In genomic region chr16:45192613-45193012, GRCm38 (mm10) we compare ENCODE assay signal across 9 mouse cellular contexts. TPM values are rescaled to one million over a fixed set of nuclear protein-coding genes. Genes with fewer than 3 reads are reported as not detected.
DNase-seq lines count a peak whose midpoint lies in the region; ATAC-seq lines count a peak whose summit lies in the region.
"Had no signal": no experiment of that assay in that cellular context is flagged by ENCODE, and none has a peak within 500 bp of the region (broad histone marks: within the 10 kb centered on the region; RNA-seq: fewer than 3 reads in every experiment).

No protein-coding gene starts in this region.

- H3K4me2 ChIP-seq in intestine, embryonic 14.5 days (ENCODE audit: low read length): no peak overlapping the region
- H3K4me2 ChIP-seq in intestine, embryonic 16.5 days (ENCODE audit: low read depth, low read length): no peak overlapping the region

- H3K4me1 ChIP-seq in intestine, embryonic 14.5 days (replicated peaks; ENCODE audit: control insufficient read depth, insufficient read depth, low read length): no peaks in the 10 kb centered on the region
- H3K4me1 ChIP-seq in intestine, embryonic 16.5 days (ENCODE audit: control insufficient read depth, insufficient read depth, low read length): no peaks in the 10 kb centered on the region
- no peaks in the 10 kb centered on the region for H3K4me1 ChIP-seq in limb, embryonic 10.5 days

- 14% methylated on average over 1 of the region's 1 CpGs for WGBS in intestine, embryonic 14.5 days
- WGBS in intestine, embryonic 16.5 days: 0% methylated on average over 1 of the region's 1 CpGs
- 6% methylated on average over 1 of the region's 1 CpGs for WGBS in limb, embryonic 10.5 days

- DNase-seq in intestine, embryonic 14.5 days (ENCODE audit: low spot score): peak; percentile 85
- DNase-seq in cerebellum, postnatal 25 days: peak; percentile 75 to 88
- DNase-seq in gastrocnemius, adult 18-20 months (ENCODE audit: low spot score): peak; percentile 67
- DNase-seq in kidney, adult 18-20 months: peak; percentile 77
- DNase-seq in limb, embryonic 10.5 days (ENCODE audit: low spot score): peak; percentile 72
- DNase-seq in naive thymus-derived CD4-positive, alpha-beta T cell, adult 2 months (ENCODE audit: low read depth): peak; percentile 84
- DNase-seq in spleen, postnatal 4 days (ENCODE audit: low spot score in 2 of 2): peak; percentile 63 to 86

- no peak overlapping the region for H3K9ac ChIP-seq in intestine, embryonic 14.5 days (ENCODE audit: low read length)
- no peak overlapping the region for H3K9ac ChIP-seq in intestine, embryonic 16.5 days (ENCODE audit: low read depth, low read length)

- ATAC-seq in intestine, embryonic 14.5 days (replicated peaks; ENCODE audit: low FRiP score, low TSS enrichment, low read depth): peak; percentile 70; the same call in 1 of the 2 replicates
- ATAC-seq in intestine, embryonic 16.5 days: no peak

- no peak overlapping the region for H3K27ac ChIP-seq in intestine, embryonic 14.5 days (ENCODE audit: low read depth)
- no peak overlapping the region for H3K27ac ChIP-seq in intestine, embryonic 16.5 days (ENCODE audit: low read length)
- H3K27ac ChIP-seq in limb, embryonic 10.5 days: no peak overlapping the region

- H3K27me3 ChIP-seq in intestine, embryonic 14.5 days (replicated peaks; ENCODE audit: control insufficient read depth, insufficient read depth, low read length): no peaks in the 10 kb centered on the region
- no peaks in the 10 kb centered on the region for H3K27me3 ChIP-seq in intestine, embryonic 16.5 days (replicated peaks; ENCODE audit: control insufficient read depth, insufficient read depth, low read length)
- H3K27me3 ChIP-seq in limb, embryonic 10.5 days (ENCODE audit: low read depth, poor library complexity, severe bottlenecking): no peaks in the 10 kb centered on the region

- no peaks in the 10 kb centered on the region for H3K9me3 ChIP-seq in intestine, embryonic 14.5 days (ENCODE audit: control insufficient read depth, low read length)
- no peaks in the 10 kb centered on the region for H3K9me3 ChIP-seq in intestine, embryonic 16.5 days (ENCODE audit: control insufficient read depth, low read length)
- H3K9me3 ChIP-seq in limb, embryonic 10.5 days (replicated peaks): no peaks in the 10 kb centered on the region

- H3K36me3 ChIP-seq in intestine, embryonic 14.5 days (ENCODE audit: control insufficient read depth, insufficient read depth, low read length): peaks cover 8% of the 10 kb centered on the region
- 0 out of 2 replicates have a peak, but pooled peaks cover 2% of the 10 kb centered on the region for H3K36me3 ChIP-seq in intestine, embryonic 16.5 days (ENCODE audit: control insufficient read depth, insufficient read depth, low read length)
- H3K36me3 ChIP-seq in limb, embryonic 10.5 days: peaks cover 3% of the 10 kb centered on the region; the same call in 1 of the 2 replicates

- H3K4me3 ChIP-seq in intestine, embryonic 14.5 days (ENCODE audit: low read depth, low read length): no peak overlapping the region
- H3K4me3 ChIP-seq in intestine, embryonic 16.5 days (ENCODE audit: low read length): no peak overlapping the region
- H3K4me3 ChIP-seq in limb, embryonic 10.5 days: no peak overlapping the region

RNA-seq across cellular contexts. Expression of gene Btla, which starts 31.5 kb away (rescaled TPM):
- 0.34 and 0.39 TPM in 2 replicates for polyA plus RNA-seq in intestine, embryonic 14.5 days (2014; fragmentation: Nextera tagmentation; extraction: Ambion mirVana)
- polyA plus RNA-seq in intestine, embryonic 16.5 days (2015; fragmentation: Nextera tagmentation; extraction: Ambion mirVana): 0.71 and 0.91 TPM in 2 replicates
- under 1 TPM; 0.14 to 0.23 TPM for total RNA-seq in gastrocnemius, adult 18-20 months (2021)
- polyA plus RNA-seq in limb, embryonic 10.5 days (2016; fragmentation: Nextera tagmentation; extraction: Ambion mirVana): 0.10 TPM in 1 of 2 replicates, not detected in the other
- polyA plus RNA-seq: stomach, embryonic 14.5 days had no signal

RNA-seq across cellular contexts. Expression of gene Atg3, which starts 34.0 kb away (rescaled TPM):
- polyA plus RNA-seq in intestine, embryonic 14.5 days (2014; fragmentation: Nextera tagmentation; extraction: Ambion mirVana): 30.9 and 31.7 TPM in 2 replicates
- polyA plus RNA-seq in intestine, embryonic 16.5 days (2015; fragmentation: Nextera tagmentation; extraction: Ambion mirVana): 37.4 and 41.4 TPM in 2 replicates
- 10 to 100 TPM; 19.8 to 26.0 TPM for total RNA-seq in gastrocnemius, adult 18-20 months (2021)
- 28.3 and 31.2 TPM in 2 replicates for polyA plus RNA-seq in limb, embryonic 10.5 days (2016; fragmentation: Nextera tagmentation; extraction: Ambion mirVana)

RNA-seq across cellular contexts. Expression of gene Slc35a5, which starts 34.1 kb away (rescaled TPM):
- 18.9 and 19.4 TPM in 2 replicates for polyA plus RNA-seq in intestine, embryonic 14.5 days (2014; fragmentation: Nextera tagmentation; extraction: Ambion mirVana)
- polyA plus RNA-seq in intestine, embryonic 16.5 days (2015; fragmentation: Nextera tagmentation; extraction: Ambion mirVana): 26.4 and 28.2 TPM in 2 replicates
- 1 to 10 TPM; 2.4 to 3.5 TPM for total RNA-seq in gastrocnemius, adult 18-20 months (2021)
- polyA plus RNA-seq in limb, embryonic 10.5 days (2016; fragmentation: Nextera tagmentation; extraction: Ambion mirVana): 10.0 and 14.1 TPM in 2 replicates
